Mouse (Mus musculus) stomach, postnatal 0 days (tissue): ENCODE data around the gene Oxa1l. TPM values are rescaled to one million over a fixed set of nuclear protein-coding genes. Genes with fewer than 3 reads are reported as not detected.
A peak's percentile ranks its signal among the peaks of the same experiment; 100 is the strongest.

ENCODE experiments used
- ATAC-seq: fragments of 200-750 bp; cut with Nextera tagmentation; 2 replicates; pipeline ENCODE4 v1.8.0; 2017; ENCODE audit not compliant: low FRiP score, low TSS enrichment
- DNase-seq: peaks from one replicate; pipeline ENCODE4 v3.0.0-alpha.2; 2016; ENCODE audit warnings: low spot score
- H3K27ac ChIP-seq: fragments of 300-500 bp; sonication (generic); replicated peaks from 2 replicates; pipeline ENCODE4 v1.5.1; 2014; ENCODE audit warnings: mild to moderate bottlenecking, control low read depth
- H3K27me3 ChIP-seq: fragments of 300-500 bp; sonication (generic); 2 replicates; pipeline ENCODE4 v1.6.1; 2014; ENCODE audit warnings: low read length; ENCODE audit not compliant: control insufficient read depth, insufficient read depth
- H3K36me3 ChIP-seq: fragments of 300-500 bp; sonication (generic); 2 replicates; pipeline ENCODE4 v1.6.1; 2014; ENCODE audit warnings: low read length, mixed read lengths; ENCODE audit not compliant: control insufficient read depth, insufficient read depth
- H3K4me1 ChIP-seq: fragments of 300-500 bp; sonication (generic); replicated peaks from 2 replicates; pipeline ENCODE4 v1.6.1; 2014; ENCODE audit warnings: antibody characterized with exemption; ENCODE audit not compliant: control insufficient read depth, insufficient read depth
- H3K4me2 ChIP-seq: fragments of 300-500 bp; sonication (generic); replicated peaks from 2 replicates; pipeline ENCODE4 v1.6.1; 2014; ENCODE audit warnings: low read depth, mild to moderate bottlenecking, control low read depth, moderate library complexity
- H3K4me3 ChIP-seq: fragments of 300-500 bp; sonication (generic); 2 replicates; pipeline ENCODE4 v1.5.1; 2014; ENCODE audit warnings: low read depth, low read length, control low read depth
- H3K9ac ChIP-seq: fragments of 300-500 bp; sonication (generic); 2 replicates; pipeline ENCODE4 v1.6.1; 2014; ENCODE audit warnings: mild to moderate bottlenecking, low read length, control low read depth, mixed read lengths
- H3K9me3 ChIP-seq: fragments of 300-500 bp; sonication (generic); 2 replicates; pipeline ENCODE4 v1.6.1; 2016; ENCODE audit warnings: low read length; ENCODE audit not compliant: control insufficient read depth
- CTCF ChIP-seq: IDR thresholded peaks from 2 replicates; pipeline ENCODE4 v1.5.1; 2016; ENCODE audit warnings: antibody characterized with exemption, low read depth, mild to moderate bottlenecking, moderate library complexity
- EP300 ChIP-seq: optimal IDR thresholded peaks from 2 replicates; pipeline ENCODE3; 2016; ENCODE audit warnings: antibody characterized with exemption
- WGBS: fragments of 180-500 bp; shearing (Covaris S2); extraction: QIAGEN DNeasy Blood & Tissue Kit; methylation state at CpG from one replicate; pipeline ENCODE4 v1.1.7; 2014; 5-methylcytosine and 5-hydroxymethylcytosine counted together
- polyA plus RNA-seq: library from polyadenylated mRNA; unstranded; fragments of >200 nt; fragmentation: Nextera tagmentation; extraction: Ambion mirVana; gene quantifications from 2 replicates; pipeline ENCODE4 v1.2.1, GENCODE M21; 2015

Oxa1l gene
- polyA plus RNA-seq, 1 experiment from 2014 or later = 30.5 TPM

DNA sequence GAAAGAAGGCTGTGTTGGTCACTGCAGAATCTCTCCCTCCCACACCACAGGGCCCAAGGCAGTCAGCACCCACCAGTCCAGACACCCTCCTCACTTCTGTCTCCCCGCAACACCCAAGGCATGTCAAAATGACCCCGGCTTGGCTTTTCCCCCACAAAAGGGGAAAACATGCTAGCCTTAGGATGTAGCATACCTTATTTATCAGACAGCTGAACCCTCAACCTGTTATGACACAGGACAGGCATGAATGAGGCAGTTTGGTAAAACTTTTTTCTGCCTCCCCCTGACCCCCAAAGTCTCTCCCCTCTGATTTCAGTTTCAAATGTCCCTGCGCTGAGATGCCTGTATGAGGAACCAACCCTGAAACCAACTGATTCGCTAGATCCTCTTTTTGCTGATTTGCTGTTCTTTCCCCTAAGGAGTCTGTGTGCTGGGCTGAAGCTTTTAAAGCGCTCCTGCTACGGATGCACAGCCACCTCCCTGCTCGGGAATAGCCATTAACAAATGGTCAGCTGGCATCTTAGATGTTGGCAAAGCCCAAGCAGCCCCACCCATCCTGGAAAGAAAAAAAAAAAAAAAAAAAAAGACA, 48.5 kb downstream of the Oxa1l start:
- H3K36me3 ChIP-seq = no peaks in the 10 kb centered on the region
- ATAC-seq (no peak), DNase-seq (peak; percentile 16)
- no peak overlapping the region; the same call in 1 of the 2 replicates for H3K9ac ChIP-seq
- WGBS = 64% methylated on average over 7 of the region's 7 CpGs
- H3K27me3 ChIP-seq = no peaks in the 10 kb centered on the region
- peak overlapping the region; percentile 44 for H3K4me2 ChIP-seq
- peaks cover 13% of the 10 kb centered on the region for H3K4me1 ChIP-seq
- TF ChIP-seq EP300 = no peak
- no peak for TF ChIP-seq CTCF
- H3K4me3 ChIP-seq = no peak overlapping the region
- H3K9me3 ChIP-seq = no peaks in the 10 kb centered on the region
- peak overlapping the region; percentile 87 for H3K27ac ChIP-seq

DNA sequence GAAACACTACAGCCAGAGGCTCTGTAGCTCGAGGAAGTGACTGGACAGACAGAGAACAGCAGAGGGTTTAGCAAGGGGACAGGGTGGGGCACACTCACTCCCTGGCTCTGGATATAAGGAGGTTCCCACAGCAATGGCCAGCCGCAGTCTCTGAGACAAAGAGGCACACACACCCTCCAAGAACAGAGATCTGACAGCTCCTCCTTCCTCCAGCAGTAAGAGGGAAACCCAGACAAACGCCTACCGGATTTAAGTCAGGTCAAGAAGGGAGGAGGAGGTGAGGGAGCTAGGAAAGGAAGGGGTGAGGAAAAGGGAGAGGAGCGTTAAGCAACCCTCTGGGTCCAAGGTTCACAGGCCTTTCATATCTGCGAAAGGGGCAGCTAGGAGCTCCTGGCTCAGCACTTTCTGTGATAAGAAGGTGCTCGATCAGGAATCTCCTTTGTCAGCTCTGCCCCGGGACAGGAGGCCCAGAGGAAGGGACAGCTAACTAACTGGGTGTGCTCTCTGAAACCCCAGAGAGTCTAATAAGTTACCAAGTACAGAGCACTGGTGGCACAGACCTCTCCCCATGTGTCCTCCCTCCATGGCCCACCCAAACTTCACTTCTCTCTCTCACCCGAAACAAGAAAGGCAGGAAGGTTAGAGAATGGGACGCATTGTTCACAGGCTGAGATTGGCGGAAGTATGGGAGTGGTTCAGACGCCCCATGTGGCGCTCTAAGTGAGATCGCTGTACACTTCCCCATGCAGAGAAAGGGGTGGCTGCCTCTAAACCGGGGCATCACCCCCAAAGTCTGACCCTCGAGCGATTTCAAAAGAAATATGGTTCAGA, 49.6 kb downstream of the Oxa1l start:
- Histone ChIP-seq H3K4me2 (peak overlapping the region; percentile 44), H3K27me3 (no peaks in the 10 kb centered on the region), H3K4me3 (peak overlapping the region; percentile 23; the same call in 1 of the 2 replicates), H3K4me1 (peaks cover 13% of the 10 kb centered on the region), H3K27ac (peak overlapping the region; percentile 87), H3K36me3 (no peaks in the 10 kb centered on the region), H3K9ac (0 out of 2 replicates have a peak overlapping the region, but pooled peaks have one; percentile 38), H3K9me3 (no peaks in the 10 kb centered on the region)
- WGBS = 25% methylated on average over 17 of the region's 17 CpGs
- DNase-seq (peak; percentile 85), ATAC-seq (peak; percentile 87)
- TF ChIP-seq EP300 (no peak), CTCF (no peak)

DNA sequence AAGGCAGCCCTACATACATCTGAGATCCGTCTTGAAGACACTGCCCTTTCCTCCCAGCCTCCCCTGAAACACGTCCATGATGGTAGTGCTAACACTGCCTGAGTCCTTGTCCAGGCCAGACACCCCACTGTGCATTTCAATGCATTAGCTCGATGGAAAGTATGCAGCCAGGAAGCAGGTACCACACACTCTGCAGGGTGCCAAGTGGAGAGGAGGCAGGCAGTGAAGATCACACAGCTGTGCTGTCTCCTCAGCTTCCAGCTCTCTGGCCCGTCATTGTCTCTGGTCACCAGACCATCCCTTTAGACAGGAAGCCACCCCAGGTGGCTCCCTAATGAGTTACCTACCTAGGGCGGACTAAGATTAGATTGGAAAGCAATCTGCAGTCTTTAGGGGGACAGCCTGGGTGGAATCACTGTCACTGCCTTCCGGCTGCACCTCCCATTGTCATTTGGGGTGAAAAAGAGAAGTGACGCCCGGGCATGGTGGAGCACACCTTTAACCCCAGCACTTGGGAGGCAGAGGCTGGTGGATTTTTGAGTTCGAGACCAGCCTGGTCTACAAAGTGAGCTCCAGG, 51.5 kb downstream of the Oxa1l start:
- no peak overlapping the region for H3K9ac ChIP-seq
- H3K27me3 ChIP-seq = no peaks in the 10 kb centered on the region
- TF ChIP-seq EP300 (no peak), CTCF (no peak)
- ATAC-seq (no peak), DNase-seq (no peak)
- no peak overlapping the region for H3K4me2 ChIP-seq
- peaks cover 13% of the 10 kb centered on the region for H3K4me1 ChIP-seq
- WGBS = 70% methylated on average over 9 of the region's 9 CpGs
- no peaks in the 10 kb centered on the region for H3K9me3 ChIP-seq
- no peak overlapping the region for H3K4me3 ChIP-seq
- H3K36me3 ChIP-seq = no peaks in the 10 kb centered on the region
- H3K27ac ChIP-seq = no peak overlapping the region

DNA sequence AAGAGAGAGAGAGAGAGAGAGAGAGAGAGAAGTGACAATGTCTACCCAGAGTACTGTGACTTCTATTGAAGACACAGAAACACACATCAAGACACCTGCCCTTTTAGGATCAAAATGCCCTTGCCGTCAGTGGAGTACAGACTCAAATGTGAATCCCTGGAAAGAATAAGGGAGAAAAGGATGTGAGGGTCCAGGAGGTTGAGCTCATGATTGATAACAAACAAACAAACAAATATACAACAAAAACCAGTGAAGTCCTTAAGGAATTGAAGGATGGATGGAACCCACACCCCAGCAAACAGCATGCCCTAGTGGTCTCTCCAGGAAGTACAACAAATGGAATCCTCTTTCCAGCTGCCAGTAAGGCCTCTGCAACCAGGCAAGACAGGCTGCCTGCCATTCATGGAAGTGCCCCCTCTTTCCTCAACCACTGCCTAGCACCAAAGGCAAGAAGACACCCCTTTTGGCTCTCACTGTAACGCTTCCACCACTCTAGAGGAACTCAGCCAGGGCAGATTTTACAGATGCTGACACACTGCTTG, 52.1 kb downstream of the Oxa1l start:
- ATAC-seq (no peak), DNase-seq (peak; percentile 57)
- Histone ChIP-seq H3K27me3 (no peaks in the 10 kb centered on the region), H3K4me2 (peak overlapping the region; percentile 52; the same call in 1 of the 2 replicates), H3K27ac (peak overlapping the region; percentile 82), H3K4me3 (no peak overlapping the region), H3K36me3 (no peaks in the 10 kb centered on the region), H3K4me1 (peaks cover 13% of the 10 kb centered on the region), H3K9me3 (no peaks in the 10 kb centered on the region), H3K9ac (no peak overlapping the region)
- TF ChIP-seq EP300 (no peak), CTCF (peak; percentile 90)
- WGBS = 55% methylated on average over 2 of the region's 2 CpGs

DNA sequence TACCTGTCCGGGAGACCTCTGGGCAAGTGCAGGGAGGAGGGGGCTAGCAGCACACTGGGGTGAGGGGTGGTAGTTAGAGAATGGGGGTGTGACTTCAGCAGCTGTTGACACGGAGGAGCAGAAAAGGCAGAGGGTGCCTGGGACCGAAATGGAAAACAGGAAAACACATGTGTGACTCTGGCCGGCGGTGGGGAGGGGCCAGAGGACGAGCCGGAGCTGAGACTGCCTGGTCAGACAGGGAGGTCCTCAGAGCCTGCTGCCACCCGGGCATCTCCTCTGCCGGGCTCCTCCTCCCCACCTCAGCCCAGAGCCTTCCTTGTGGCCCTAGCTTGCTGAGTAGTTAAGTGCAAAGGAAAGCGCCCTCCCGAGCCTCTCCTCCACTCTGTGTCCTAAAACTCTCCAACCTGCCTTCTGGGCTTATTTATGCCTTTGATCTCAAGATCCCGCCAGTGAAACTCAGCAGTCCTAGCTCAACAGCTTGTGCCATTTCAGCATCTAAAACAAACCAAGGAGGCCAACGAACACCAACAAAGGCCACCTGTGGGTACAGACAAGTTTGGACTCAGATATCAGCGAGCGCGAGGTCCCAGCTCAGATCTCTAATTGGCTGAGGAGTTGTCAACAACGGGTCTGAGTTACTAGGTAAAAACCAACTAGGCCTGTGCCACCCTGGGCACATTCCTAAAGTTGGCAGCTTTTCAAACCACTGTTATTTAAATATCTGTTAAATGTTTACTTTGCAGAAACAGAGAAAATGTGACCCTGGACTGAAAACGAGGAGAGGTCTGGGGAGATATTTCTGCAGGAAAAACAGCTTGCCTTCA, 53.5 kb downstream of the Oxa1l start:
- Histone ChIP-seq H3K9ac (peak overlapping the region; percentile 50), H3K27me3 (no peaks in the 10 kb centered on the region), H3K36me3 (no peaks in the 10 kb centered on the region), H3K4me2 (peak overlapping the region; percentile 52), H3K4me1 (peaks cover 11% of the 10 kb centered on the region), H3K4me3 (peak overlapping the region; percentile 17), H3K27ac (peak overlapping the region; percentile 82), H3K9me3 (no peaks in the 10 kb centered on the region)
- TF ChIP-seq CTCF = no peak
- TF ChIP-seq EP300 = no peak
- 8% methylated on average over 16 of the region's 18 CpGs for WGBS
- peak; percentile 46 for DNase-seq
- ATAC-seq = no peak
